ENCODE assay signal across 26 mouse cellular contexts in the genomic region with DNA sequence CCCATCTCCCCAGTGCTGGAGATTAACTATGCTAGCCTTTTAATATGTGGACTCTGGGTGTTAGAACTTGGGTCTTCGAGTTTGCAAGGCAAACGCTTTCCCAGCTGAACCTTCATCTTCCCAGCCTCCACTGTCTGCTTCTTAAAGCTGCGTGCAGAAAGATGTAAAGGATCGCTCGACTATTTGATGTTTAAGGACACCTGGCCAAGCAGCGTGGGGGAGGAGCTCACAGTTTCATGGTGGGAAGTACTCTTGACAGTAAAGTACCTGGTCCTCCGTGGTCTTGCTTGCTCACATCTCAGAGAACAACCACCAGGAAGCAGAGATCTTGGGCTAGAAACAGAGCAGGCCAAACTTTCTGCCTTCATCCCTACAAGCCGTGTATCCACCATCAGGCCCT.
"Had no signal": no experiment of that assay in that cellular context is flagged by ENCODE, and none has a peak within 500 bp of the region (broad histone marks: within the 10 kb centered on the region; RNA-seq: fewer than 3 reads in every experiment).

No protein-coding gene starts in this region.

- H3K36me3 ChIP-seq: embryonic facial prominence, embryonic 10.5 days; embryonic facial prominence, embryonic 12.5 days; embryonic facial prominence, embryonic 13.5 days; embryonic facial prominence, embryonic 15.5 days; forebrain, embryonic 10.5 days; forebrain, embryonic 12.5 days; forebrain, embryonic 15.5 days had no signal

- H3K27ac ChIP-seq: embryonic facial prominence, embryonic 10.5 days; embryonic facial prominence, embryonic 12.5 days; embryonic facial prominence, embryonic 13.5 days; embryonic facial prominence, embryonic 15.5 days; forebrain, embryonic 10.5 days; forebrain, embryonic 12.5 days; forebrain, embryonic 13.5 days; forebrain, embryonic 15.5 days; gastrocnemius, adult 2 months had no signal

- H3K4me3 ChIP-seq: embryonic facial prominence, embryonic 10.5 days; embryonic facial prominence, embryonic 12.5 days; embryonic facial prominence, embryonic 13.5 days; embryonic facial prominence, embryonic 15.5 days; erythroblast, embryonic 14.5 days; forebrain, embryonic 10.5 days; forebrain, embryonic 12.5 days; forebrain, embryonic 13.5 days; forebrain, embryonic 15.5 days; gastrocnemius, adult 2 months had no signal

- H3K27me3 ChIP-seq: embryonic facial prominence, embryonic 12.5 days; embryonic facial prominence, embryonic 13.5 days; embryonic facial prominence, embryonic 15.5 days; forebrain, embryonic 12.5 days; forebrain, embryonic 13.5 days; forebrain, embryonic 15.5 days had no signal

- DNase-seq: cerebellum, adult 18-20 months; cerebellum, adult 2 months; cerebellum, adult 8-10 months; cerebellum, adult 9-10 months; cerebellum, adult 9-11 months; cerebellum, postnatal 10 days; cerebellum, postnatal 14 days; cerebellum, postnatal 25 days; cerebellum, postnatal 36 days; embryo, embryonic 11 days; forebrain, postnatal 0 days; gastrocnemius, adult 2 months; gastrocnemius, postnatal 10 days; gastrocnemius, postnatal 14 days; gastrocnemius, postnatal 25 days; gastrocnemius, postnatal 36 days; heart, adult 11 months had no signal
